Mouse (Mus musculus) left cerebral cortex, adult 9 months (tissue): ENCODE data around the gene Slc22a29.
"Not testable (repeated sequence)": the region's sequence is repeated elsewhere in the genome, so short reads cannot be mapped to it uniquely, and the experiment has no call there.

ENCODE experiments used
- DNase-seq, 2 experiments: peaks; one replicate each; pipeline ENCODE4 v3.0.0; 2022; ENCODE audit warnings: low spot score in 2 of 2

Gene Slc22a29

GRCm38 (mm10) chr19:8218800-8219199 lies at the start of gene Slc22a29:
TSS of gene Slc22a29 (minus strand) at chr19:8218900.
- no peak for DNase-seq

- DNase-seq: no peak
These were observed 46.6 kb upstream of the Slc22a29 start for GRCm38 (mm10) chr19:8265324-8265723.

GRCm38 (mm10) chr19:8252705-8253037 lies 34.0 kb upstream of the Slc22a29 start:
- peak in 1 of 2 experiments; percentile 1 for DNase-seq

- DNase-seq: peak in 1 of 2 experiments; percentile 2
These were observed 33.4 kb upstream of the Slc22a29 start for GRCm38 (mm10) chr19:8251896-8252704.

- no peak for DNase-seq
These were observed 10.2 kb upstream of the Slc22a29 start for GRCm38 (mm10) chr19:8228916-8229315.

GRCm38 (mm10) chr19:8148787-8149523 lies 69.7 kb downstream of the Slc22a29 start:
- DNase-seq: no peak

- DNase-seq: not testable (repeated sequence)
These were observed 76.0 kb downstream of the Slc22a29 start for GRCm38 (mm10) chr19:8142716-8143115.

- DNase-seq: not testable (repeated sequence)
These were observed 84.4 kb downstream of the Slc22a29 start for GRCm38 (mm10) chr19:8134127-8134841.

GRCm38 (mm10) chr19:8131881-8132280 lies 86.8 kb downstream of the Slc22a29 start, which contains the start of gene Slc22a28:
TSS of gene Slc22a28 (minus strand) at chr19:8131982.
- DNase-seq: not testable (repeated sequence)
